Mouse (Mus musculus) G1E (cell line): ENCODE measurements around the gene Pvr. TPM values are rescaled to one million over a fixed set of nuclear protein-coding genes. Genes with fewer than 3 reads are reported as not detected.

ENCODE experiments used
- ATAC-seq: 2 replicates; pipeline ENCODE4 v1.8.0; 2016; ENCODE audit warnings: mild to moderate bottlenecking; ENCODE audit not compliant: insufficient number of reproducible peaks, poor library complexity, low FRiP score, severe bottlenecking; ENCODE audit errors: extremely low read depth
- DNase-seq: peaks from one replicate; pipeline ENCODE4 v3.0.0; 2012; ENCODE audit warnings: low spot score
- H3K27me3 ChIP-seq: 2 replicates; pipeline ENCODE4 v1.6.1; 2012; ENCODE audit warnings: mild to moderate bottlenecking, low read length, inconsistent platforms; ENCODE audit not compliant: insufficient read depth
- H3K36me3 ChIP-seq: replicated peaks from 2 replicates; pipeline ENCODE3; 2012; ENCODE audit warnings: mild to moderate bottlenecking, inconsistent platforms
- H3K4me1 ChIP-seq: 2 replicates; pipeline ENCODE4 v1.6.1; 2012; ENCODE audit warnings: low read depth, low read length, inconsistent platforms, mixed read lengths; ENCODE audit not compliant: insufficient read depth
- H3K4me3 ChIP-seq: 2 replicates; pipeline ENCODE4 v1.5.1; 2012; ENCODE audit warnings: low read depth, mild to moderate bottlenecking, inconsistent platforms, low read length, moderate library complexity, mixed read lengths
- H3K9me3 ChIP-seq: replicated peaks from 2 replicates; pipeline ENCODE4 v1.6.1; 2012; ENCODE audit warnings: inconsistent platforms
- CTCF ChIP-seq: IDR thresholded peaks from 2 replicates; pipeline ENCODE4 v1.5.1; 2012; ENCODE audit warnings: low read depth, low read length, inconsistent platforms, mixed read lengths
- GATA1 ChIP-seq: IDR thresholded peaks from 2 replicates; pipeline ENCODE4 v1.6.1; 2012; ENCODE audit warnings: borderline replicate concordance, low read length, inconsistent platforms, mixed read lengths
- GATA2 ChIP-seq: IDR thresholded peaks from 2 replicates; pipeline ENCODE4 v1.6.1; 2012; ENCODE audit warnings: low read depth, low read length, inconsistent platforms, borderline replicate concordance
- POLR2AphosphoS5 ChIP-seq: IDR thresholded peaks from 2 replicates; pipeline ENCODE4 v1.6.1; 2012; ENCODE audit warnings: low read depth, low read length, inconsistent platforms; ENCODE audit not compliant: insufficient replicate concordance
- TAL1 ChIP-seq: conservative IDR thresholded peaks from 2 replicates; pipeline ENCODE4 v1.6.1; 2012; ENCODE audit warnings: low read depth, low read length, inconsistent platforms, mixed read lengths
- polyA plus RNA-seq: library from polyadenylated mRNA; stranded (reverse); fragments of >175 nt; gene quantifications from 2 replicates; pipeline ENCODE4 v1.2.3, GENCODE M21; 2012
- total RNA-seq, 2 experiments: library from RNA; stranded (forward) in 1 of 2; stranded (reverse) in 1 of 2; fragments of 200-1000 nt in 1 of 2; fragments of >200 nt in 1 of 2; fragmentation: Nextera tagmentation in 1 of 2; gene quantifications; 2 replicates each; pipeline ENCODE4 v1.2.3; 2014 to 2017

The Pvr gene
- total and polyA plus RNA-seq, 3 experiments = 0.33 TPM; not detected in 2

DNA sequence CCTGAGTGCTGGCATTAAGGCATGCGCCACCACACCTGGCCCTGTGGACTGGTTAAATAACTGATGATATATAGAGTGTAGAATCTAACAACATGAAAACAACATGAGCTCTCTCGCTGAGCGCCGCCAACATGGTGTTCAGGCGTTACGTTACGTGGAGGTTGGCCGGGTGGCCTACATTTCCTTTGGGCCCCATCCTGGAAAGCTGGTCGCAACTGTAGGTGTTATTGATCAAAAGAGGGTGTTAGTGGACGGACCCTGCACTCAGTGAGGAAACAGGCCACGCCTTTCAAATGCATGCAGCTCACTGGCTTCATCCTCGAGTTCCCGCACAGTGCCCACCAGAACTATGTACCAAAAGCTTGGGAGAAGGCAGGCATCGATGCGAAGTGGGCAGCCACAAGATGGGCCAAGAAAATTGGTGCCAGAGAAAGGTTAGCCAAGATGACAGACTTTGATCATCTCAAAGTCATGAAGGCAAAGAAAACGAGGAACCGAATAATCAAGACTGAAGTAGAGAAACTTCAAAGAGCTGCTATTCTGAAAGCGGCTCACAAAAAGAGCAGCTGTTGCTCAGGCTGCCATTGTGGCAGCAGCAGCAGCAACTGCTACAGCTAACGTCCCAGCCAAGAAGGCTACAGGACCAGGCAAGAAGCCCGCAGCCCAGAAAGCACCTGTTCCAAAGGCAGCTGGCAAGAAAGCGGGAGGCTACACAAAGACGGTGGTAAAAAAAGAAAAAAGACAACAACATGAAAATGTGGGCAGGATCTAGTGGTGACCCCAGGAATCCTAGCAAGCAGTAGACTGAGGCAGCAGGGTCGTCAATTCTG is 9.1 kb downstream of the Pvr start:
- no peak for ATAC-seq
- DNase-seq = no peak
- H3K36me3 ChIP-seq = no peaks in the 10 kb centered on the region

DNA sequence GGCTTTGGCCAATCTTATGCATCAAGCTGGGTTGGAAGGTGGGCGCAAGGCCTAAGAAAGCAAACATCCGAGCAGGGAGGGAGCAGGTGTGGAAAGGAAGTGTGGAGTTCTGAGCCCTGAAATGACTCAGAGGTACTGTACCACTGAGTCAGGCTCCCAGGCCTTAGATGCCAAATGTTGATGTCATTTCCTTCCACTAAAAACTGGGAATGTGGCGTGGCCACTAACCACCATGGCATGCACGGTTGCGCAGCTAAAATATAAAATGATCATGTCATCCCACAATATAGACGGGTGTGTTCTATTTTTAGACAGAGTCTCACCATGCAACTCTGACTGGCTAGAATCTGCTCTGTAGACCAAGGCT is 9.7 kb downstream of the Pvr start:
- no peak overlapping the region for H3K4me3 ChIP-seq
- no peaks in the 10 kb centered on the region for H3K4me1 ChIP-seq
- no peak for ATAC-seq
- H3K9me3 ChIP-seq = no peaks in the 10 kb centered on the region
- H3K36me3 ChIP-seq = no peaks in the 10 kb centered on the region
- no peak for DNase-seq
- no peaks in the 10 kb centered on the region for H3K27me3 ChIP-seq
- TF ChIP-seq GATA2 (no peak), TAL1 (no peak), CTCF (no peak), GATA1 (no peak), POLR2AphosphoS5 (no peak)

More for the DNA sequence above, 9.1 kb downstream of the Pvr start:
- Histone ChIP-seq H3K9me3 (no peaks in the 10 kb centered on the region), H3K4me1 (no peaks in the 10 kb centered on the region), H3K27me3 (no peaks in the 10 kb centered on the region), H3K4me3 (no peak overlapping the region)
- TF ChIP-seq POLR2AphosphoS5 (no peak), CTCF (no peak), GATA2 (no peak), TAL1 (no peak), GATA1 (no peak)

DNA sequence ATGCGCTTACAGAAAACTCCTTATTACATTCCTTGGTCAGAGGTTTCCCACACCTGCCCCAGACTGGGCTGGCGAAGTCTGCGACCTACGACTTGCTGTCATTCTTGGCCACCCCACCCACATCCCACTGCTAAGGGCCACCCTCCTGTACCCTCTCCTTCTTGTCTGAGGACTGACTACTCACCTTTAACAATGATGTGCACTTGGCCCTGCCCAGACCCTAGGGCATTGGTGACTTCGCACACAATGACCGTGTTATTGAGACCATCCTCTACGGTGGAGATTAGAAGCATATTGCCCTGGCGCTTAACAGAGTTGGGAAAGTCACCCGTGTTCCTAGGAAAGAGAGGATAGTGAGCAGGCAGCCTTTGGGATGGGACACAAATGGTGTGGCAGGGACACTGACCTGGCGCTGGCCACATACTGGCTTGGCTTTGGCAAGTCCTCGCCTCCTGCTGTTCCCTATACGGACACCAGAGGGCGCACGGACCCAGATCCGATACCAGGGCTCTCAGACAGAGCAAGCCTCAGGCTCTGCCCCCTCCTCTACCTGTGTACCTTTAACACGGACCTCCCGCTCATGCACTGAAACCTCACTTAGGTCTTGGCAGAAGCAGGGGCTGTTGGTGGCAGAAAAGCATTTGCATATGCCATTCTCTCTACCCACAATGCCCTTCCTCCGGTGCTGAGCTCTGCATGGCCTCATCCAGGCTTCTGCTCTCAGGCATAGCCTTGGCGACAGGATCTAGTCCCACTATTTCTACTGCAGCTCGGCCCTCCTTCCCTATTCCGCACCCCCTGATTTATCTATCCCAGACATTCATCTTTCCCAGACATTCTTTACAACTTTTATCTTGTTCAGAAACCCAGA is 10.3 kb downstream of the Pvr start:
- ATAC-seq = no peak
- H3K9me3 ChIP-seq = no peaks in the 10 kb centered on the region
- no peak for TF ChIP-seq GATA1
- TF ChIP-seq CTCF = peak; percentile 90
- TF ChIP-seq TAL1 = no peak
- H3K27me3 ChIP-seq = no peaks in the 10 kb centered on the region
- no peaks in the 10 kb centered on the region for H3K36me3 ChIP-seq
- H3K4me3 ChIP-seq = no peak overlapping the region
- H3K4me1 ChIP-seq = no peaks in the 10 kb centered on the region
- DNase-seq = peak; percentile 42

- Histone ChIP-seq H3K9me3 (no peaks in the 10 kb centered on the region), H3K4me3 (no peak overlapping the region), H3K27me3 (peaks cover 6% of the 10 kb centered on the region; the same call in 1 of the 2 replicates), H3K4me1 (0 out of 2 replicates have a peak, but pooled peaks cover 2% of the 10 kb centered on the region), H3K36me3 (no peaks in the 10 kb centered on the region)
- no peak for ATAC-seq
- no peak for DNase-seq
- no peak for TF ChIP-seq TAL1
- TF ChIP-seq CTCF = peak; percentile 40; the same call in 1 of the 2 replicates
These were observed 31.1 kb downstream of the Pvr start for GRCm38 (mm10) chr7:19889881-19890280.

DNA sequence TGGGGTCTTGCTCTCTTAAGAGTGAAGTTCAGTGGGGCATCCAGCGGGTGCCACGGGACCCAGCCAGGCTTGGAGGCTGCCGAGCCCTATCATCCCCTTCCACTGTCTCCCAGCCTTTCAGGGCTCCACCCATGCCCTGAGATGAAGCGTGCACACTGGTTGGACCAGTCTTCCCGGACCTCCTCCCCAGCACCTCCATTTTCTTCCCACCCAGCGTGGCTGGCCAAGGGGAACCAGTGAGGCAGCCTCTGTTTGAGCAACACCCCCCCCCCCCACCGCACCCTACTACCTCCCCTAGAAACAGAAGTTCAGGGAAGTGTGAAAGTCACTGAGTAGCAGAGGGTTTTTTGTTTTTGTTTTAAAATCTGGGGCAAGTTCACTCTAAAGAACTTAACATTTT is 33.1 kb downstream of the Pvr start, which contains the start of gene Ceacam19:
Gene Ceacam19, minus strand, starts transcription at position 117 of the 400 bp plus-strand sequence.
- Histone ChIP-seq H3K4me1 (0 out of 2 replicates have a peak, but pooled peaks cover 2% of the 10 kb centered on the region), H3K4me3 (no peak within 1 kb of the TSS), H3K27me3 (peaks cover 6% of the 10 kb centered on the region; the same call in 1 of the 2 replicates), H3K36me3 (no peaks in the 10 kb centered on the region), H3K9me3 (no peaks in the 10 kb centered on the region)
- ATAC-seq (no peak), DNase-seq (no peak)
- TF ChIP-seq CTCF = no peak
- TF ChIP-seq GATA1 = no peak
- no peak for TF ChIP-seq GATA2
- no peak for TF ChIP-seq TAL1
- no peak for TF ChIP-seq POLR2AphosphoS5

- no peak for ATAC-seq
These were observed 40.2 kb downstream of the Pvr start for GRCm38 (mm10) chr7:19880754-19881153.

More at GRCm38 (mm10) chr7:19880754-19881153, 40.2 kb downstream of the Pvr start:
- Histone ChIP-seq H3K4me1 (peaks cover 4% of the 10 kb centered on the region; the same call in 1 of the 2 replicates), H3K4me3 (no peak overlapping the region), H3K27me3 (peaks cover 3% of the 10 kb centered on the region; the same call in 1 of the 2 replicates), H3K9me3 (no peaks in the 10 kb centered on the region), H3K36me3 (no peaks in the 10 kb centered on the region)
- DNase-seq = no peak
- TF ChIP-seq GATA1 = no peak
- no peak for TF ChIP-seq GATA2
